Mouse (Mus musculus): Measurements from ENCODE around the gene Drd3.

Drd3 gene

DNA sequence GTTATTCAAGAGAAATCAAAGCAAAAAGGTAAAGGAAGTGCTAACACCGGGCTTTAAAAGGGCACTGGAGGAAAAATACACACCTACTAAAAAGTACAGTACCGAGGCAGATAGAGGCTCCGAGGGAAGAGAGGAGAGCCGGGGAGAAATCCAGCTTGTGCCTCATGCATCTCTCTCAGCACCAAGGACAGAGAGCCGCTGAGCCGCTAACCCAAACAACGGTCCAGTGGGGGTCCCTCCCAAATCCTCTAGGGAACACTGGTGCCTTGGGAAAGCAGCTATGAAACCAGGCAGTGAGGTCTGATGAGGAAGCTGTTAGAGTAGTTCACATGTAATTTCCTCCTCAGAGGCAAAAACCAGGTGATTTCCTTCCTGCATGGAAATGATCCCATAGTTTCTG is at the start of gene Drd3:
Gene Drd3 (plus strand): TSS at position 276 of the 400 bp plus-strand sequence.
- DNase-seq: no peak

GRCm38 (mm10) chr16:43708335-43709061 is 45.3 kb upstream of the Drd3 start:
- DNase-seq: no peak

GRCm38 (mm10) chr16:43709062-43709413 is 44.8 kb upstream of the Drd3 start:
- DNase-seq: no peak

GRCm38 (mm10) chr16:43709432-43710133 is 44.2 kb upstream of the Drd3 start:
- no peak for DNase-seq

GRCm38 (mm10) chr16:43710134-43710475 is 43.7 kb upstream of the Drd3 start:
- no peak for DNase-seq

GRCm38 (mm10) chr16:43710651-43711050 is 43.2 kb upstream of the Drd3 start:
- peak in 1 of 2 experiments; percentile 6 for DNase-seq

GRCm38 (mm10) chr16:43711361-43711760 is 42.5 kb upstream of the Drd3 start:
- DNase-seq: no peak

DNA sequence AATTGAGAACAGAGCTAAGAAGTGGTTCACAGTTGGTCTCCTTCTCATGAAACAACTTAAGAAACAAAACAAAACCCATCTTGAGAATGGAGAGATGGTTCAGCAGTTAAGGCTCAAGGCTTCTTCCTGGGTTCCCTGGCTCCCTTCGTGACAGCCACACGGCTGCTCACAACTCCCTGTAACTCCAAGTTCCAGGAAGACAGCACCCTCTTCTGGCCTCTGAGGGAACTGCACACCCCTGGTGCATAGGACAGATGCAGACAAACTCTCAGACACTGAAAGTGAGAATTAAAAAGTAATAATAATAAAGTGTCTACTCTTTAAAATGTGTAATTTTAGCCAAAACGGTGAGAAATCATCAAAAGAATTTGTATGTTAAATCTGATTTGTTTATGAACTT is 29.4 kb upstream of the Drd3 start:
- DNase-seq: peak in 1 of 2 experiments; percentile 11

DNA sequence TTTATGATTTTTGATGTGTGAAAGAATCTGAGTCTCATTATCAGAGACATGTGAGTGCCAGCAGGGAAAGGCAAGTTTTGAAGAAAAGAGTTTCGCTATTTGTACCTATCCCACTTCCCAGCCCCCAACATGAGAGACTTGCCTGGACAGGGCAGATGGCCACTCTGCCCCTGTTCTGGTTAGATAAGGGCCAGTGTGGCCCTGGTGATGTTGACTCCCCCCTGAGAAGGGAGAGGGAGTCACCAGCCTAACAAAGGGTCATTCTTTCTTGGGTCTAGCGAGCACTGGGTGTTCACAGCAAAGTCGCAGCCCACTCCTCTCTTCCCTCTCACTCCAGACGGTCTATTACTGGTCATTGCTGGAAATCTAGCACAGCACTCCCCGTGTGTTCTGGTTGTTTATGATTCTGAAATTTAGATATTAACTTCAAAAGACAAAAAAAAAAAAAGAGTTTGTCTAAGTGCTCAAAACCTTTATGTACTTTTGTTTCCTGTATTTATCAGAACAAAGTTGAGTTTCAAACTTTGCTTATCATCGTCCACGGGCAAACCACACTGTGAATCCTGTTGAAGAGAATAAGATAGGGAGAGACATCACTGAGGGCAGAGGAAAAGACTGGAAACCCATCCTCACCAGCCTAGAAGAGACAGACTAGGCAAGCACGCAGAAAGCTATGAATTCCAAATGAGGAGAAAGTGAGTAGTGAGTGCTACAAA is 24.2 kb upstream of the Drd3 start:
- no peak for DNase-seq

DNA sequence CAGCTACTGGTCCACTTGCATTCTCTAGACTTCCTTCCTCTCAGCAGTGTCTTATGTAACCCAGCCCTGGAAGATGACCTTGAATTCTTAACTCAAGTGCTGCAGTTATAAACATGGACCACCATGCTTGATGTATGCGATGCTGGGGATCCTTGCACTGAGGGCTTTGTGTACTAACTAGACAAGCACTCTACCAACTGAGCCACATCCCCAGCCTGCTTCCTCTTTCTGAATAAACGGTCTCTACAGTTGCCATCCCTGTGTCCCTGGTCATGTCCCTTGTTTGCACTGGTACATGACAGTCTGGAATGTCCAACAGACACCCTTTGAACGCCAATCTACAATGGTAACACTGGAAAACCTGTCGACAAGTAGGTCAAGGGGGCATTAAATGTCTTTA is 23.5 kb upstream of the Drd3 start:
- DNase-seq: no peak

GRCm38 (mm10) chr16:43732496-43732895 is 21.3 kb upstream of the Drd3 start:
- no peak for DNase-seq

DNA sequence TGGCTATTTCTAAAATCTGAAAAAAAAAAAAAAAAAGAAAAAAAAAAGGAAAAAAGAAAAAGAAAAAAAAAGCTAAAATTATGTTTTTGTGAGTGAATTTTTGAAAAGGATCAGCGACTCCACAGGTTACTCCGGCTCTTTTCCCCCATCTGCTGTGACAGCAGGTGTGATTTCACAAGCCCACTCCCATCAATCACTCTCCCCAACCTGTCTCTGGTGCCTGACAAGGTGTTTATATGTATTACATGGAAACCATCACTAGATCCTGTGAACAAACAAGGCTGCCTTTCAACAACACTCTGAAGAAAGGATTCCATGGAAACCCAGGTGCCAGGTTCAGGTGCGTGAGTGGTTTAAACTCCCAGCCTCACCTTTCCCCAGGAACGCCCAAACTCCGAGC is 20.9 kb upstream of the Drd3 start:
- DNase-seq: no peak

GRCm38 (mm10) chr16:43737933-43738332 is 15.9 kb upstream of the Drd3 start:
- no peak for DNase-seq

DNA sequence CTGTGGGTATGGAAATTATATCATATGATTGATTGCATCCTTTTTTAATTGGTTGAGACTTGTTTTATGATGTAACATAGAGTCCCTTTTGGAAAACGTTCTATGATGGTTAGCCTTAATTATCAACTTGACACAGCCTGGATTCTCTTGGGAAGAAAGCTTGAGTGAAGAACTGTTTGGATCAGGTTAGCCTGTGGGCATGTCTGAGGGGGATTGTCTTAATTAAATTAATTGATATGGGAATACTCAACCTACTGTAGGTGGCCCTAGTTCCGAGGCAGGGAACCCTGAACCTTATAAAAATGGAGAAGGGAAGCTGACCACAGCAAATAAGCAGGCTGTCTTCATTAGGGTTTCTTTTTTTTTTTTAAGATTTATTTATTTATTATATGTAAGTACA is 12.9 kb upstream of the Drd3 start:
- DNase-seq: no peak

- no peak for DNase-seq
Measured at GRCm38 (mm10) chr16:43748424-43748823, 5.4 kb upstream of the Drd3 start.

DNA sequence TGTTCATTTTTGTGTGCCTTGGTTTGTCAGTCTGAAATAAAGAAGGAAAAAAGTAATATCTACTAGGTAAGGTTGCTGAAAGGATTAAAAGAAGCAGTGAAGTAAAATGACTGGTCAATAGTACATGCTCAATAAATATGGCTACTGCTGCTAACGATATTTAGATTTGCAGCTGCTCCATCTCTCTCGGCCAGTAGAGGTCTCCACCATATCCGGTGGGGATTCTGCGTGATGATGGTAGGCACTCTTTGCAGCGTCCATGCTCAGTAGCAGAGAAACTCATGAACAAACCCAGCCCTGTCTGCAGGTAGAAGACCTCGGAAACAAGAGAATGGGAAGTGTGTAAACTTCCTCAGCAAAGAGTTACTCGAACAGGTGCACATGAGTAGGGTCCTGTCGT is 926 bp upstream of the Drd3 start:
- no peak for DNase-seq

DNA sequence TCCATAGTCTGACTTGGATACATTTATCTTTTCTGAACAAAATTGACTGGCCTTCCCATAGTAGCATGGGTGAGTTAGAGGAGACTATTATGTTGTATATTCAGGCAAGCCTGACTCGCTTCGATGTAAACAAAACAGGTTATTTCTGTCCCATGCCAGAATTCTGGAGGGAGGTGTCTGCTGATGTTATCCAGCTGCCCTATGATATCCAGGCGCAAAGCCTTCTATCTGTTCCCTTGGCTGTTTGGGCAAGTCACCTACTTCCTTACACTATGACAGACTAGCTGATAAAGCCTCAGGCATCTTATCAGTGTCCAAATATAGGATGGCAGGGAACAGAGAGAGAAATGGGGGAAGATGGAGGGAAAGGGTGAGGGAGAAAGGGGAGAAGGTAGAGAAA is 18.5 kb downstream of the Drd3 start:
- no peak for DNase-seq

DNA sequence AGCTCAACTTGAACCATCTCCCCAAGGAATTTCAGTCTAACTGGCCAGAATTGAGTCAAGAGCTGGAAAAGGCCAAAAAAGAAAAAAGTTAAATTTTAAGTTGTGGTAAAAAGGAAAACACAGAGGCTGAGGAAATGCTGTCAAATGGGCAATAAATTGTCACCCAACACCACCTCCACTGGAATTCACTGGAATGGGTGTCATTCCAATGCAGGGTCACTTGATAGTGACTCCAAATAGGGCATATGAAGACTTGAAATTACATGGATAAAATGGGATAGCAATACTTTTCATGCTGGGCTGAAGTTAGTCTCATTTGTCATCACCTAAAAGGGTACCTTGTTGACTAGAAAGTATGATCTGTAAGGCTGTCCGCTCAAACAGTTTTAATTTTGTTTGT is 18.9 kb downstream of the Drd3 start:
- DNase-seq: no peak

GRCm38 (mm10) chr16:43773506-43773905 is 19.7 kb downstream of the Drd3 start:
- DNase-seq: no peak

DNA sequence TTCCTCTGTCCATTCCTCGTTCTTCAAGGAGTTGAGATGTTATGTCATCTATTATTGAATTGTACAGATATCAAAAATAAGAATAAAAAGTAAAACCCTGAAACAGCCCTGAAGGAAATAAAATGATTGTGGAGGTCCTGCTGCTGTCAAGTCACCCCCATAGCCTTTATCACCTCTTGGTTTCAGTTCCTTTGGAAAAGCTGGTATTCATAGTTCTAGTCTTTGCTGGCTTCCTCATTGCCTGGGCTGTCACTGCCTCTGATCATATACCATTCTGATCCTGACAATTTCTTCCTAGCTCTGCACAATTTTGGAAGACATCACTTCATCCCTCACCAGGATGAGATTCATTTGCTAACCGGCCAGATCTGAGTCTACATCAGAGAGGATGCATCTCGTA is 23.1 kb downstream of the Drd3 start:
- no peak for DNase-seq

DNA sequence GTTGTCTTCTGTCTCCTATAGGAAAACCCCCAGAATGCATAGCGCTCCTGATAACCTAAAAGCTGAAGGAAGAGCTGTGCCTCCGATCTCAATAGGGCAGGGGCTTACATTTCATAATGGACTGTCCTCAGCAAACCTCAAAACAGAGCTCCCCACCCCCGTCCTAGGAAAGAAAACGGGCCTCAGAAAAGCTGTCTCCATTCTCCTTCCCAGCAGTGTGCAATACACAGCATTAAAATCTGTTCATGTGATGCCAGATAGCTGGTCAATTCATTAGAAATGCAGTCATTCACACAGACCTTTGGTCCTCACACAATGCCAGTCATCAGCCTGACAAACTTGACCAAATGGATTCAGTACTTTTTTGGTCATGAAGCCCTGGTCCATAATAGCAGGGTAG is 45.7 kb downstream of the Drd3 start:
- no peak for DNase-seq

GRCm38 (mm10) chr16:43800119-43800721 is 46.4 kb downstream of the Drd3 start:
- no peak for DNase-seq

DNA sequence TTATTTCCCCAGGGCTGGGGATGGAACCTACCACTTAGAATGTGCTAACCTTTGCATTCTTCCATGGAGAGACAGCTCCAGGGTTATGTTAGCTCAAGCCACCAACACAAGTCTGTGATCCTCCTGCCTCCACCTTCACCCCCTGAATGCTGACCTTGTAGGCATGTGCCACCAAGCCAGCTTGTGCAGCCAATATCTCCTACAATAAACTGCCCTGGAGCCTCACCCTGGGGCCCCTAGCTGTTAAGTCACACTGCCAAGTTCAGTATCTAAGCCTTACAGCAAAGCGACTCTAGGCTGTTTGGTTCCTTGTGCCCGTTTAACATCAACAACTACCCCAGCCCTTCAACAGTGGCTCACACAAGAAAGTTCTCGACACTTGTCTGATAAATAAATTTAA is 47.3 kb downstream of the Drd3 start:
- DNase-seq: no peak

Data from kidney, postnatal 36 days (tissue).